Mouse (Mus musculus): ENCODE data around the gene Adamts3. TPM values are rescaled to one million over a fixed set of nuclear protein-coding genes. Genes with fewer than 3 reads are reported as not detected.

Adamts3 gene
- polyA plus RNA-seq, 1 experiment from 2014 or later = 0.72 TPM

GRCm38 (mm10) chr5:89674066-89674848 is 208.9 kb downstream of the Adamts3 start:
- Histone ChIP-seq H3K4me3 (ENCODE audit: low read depth, low read length) (no peak overlapping the region), H3K36me3 (ENCODE audit: control insufficient read depth, insufficient read depth) (no peaks in the 10 kb centered on the region), H3K27me3 (replicated peaks; ENCODE audit: control insufficient read depth, insufficient read depth, low read length) (no peaks in the 10 kb centered on the region), H3K9ac (ENCODE audit: low read depth, low read length) (no peak overlapping the region), H3K4me2 (replicated peaks; ENCODE audit: low read depth) (no peak overlapping the region), H3K4me1 (replicated peaks; ENCODE audit: control insufficient read depth, insufficient read depth, low read length) (no peaks in the 10 kb centered on the region), H3K9me3 (ENCODE audit: control insufficient read depth) (no peaks in the 10 kb centered on the region), H3K27ac (ENCODE audit: low read depth, low read length) (no peak overlapping the region)
- TF ChIP-seq CTCF (IDR thresholded peaks at IDR 0.05; ENCODE audit: low read depth) = peak; percentile 46
- WGBS = 76% methylated on average over 9 of the region's 9 CpGs
- ATAC-seq = no peak

- H3K4me3 ChIP-seq (ENCODE audit: low read depth, low read length) = no peak overlapping the region
- no peak for ATAC-seq
- H3K9me3 ChIP-seq (ENCODE audit: control insufficient read depth) = no peaks in the 10 kb centered on the region
- no peak overlapping the region for H3K9ac ChIP-seq (ENCODE audit: low read depth, low read length)
- no peaks in the 10 kb centered on the region for H3K36me3 ChIP-seq (ENCODE audit: control insufficient read depth, insufficient read depth)
- H3K27ac ChIP-seq (ENCODE audit: low read depth, low read length) = no peak overlapping the region
- H3K27me3 ChIP-seq (replicated peaks; ENCODE audit: control insufficient read depth, insufficient read depth, low read length) = no peaks in the 10 kb centered on the region
- 50% methylated on average over 4 of the region's 4 CpGs for WGBS
- no peak overlapping the region for H3K4me2 ChIP-seq (replicated peaks; ENCODE audit: low read depth)
- H3K4me1 ChIP-seq (replicated peaks; ENCODE audit: control insufficient read depth, insufficient read depth, low read length) = no peaks in the 10 kb centered on the region
- TF ChIP-seq CTCF (IDR thresholded peaks at IDR 0.05; ENCODE audit: low read depth) = no peak
Measured at GRCm38 (mm10) chr5:89672950-89673349, 210.2 kb downstream of the Adamts3 start.

- ATAC-seq = no peak
Measured at GRCm38 (mm10) chr5:89654327-89654726, 228.8 kb downstream of the Adamts3 start.

GRCm38 (mm10) chr5:89653862-89654261 is 229.3 kb downstream of the Adamts3 start:
- Histone ChIP-seq H3K9ac (ENCODE audit: low read depth, low read length) (no peak overlapping the region), H3K36me3 (ENCODE audit: control insufficient read depth, insufficient read depth) (no peaks in the 10 kb centered on the region), H3K4me2 (replicated peaks; ENCODE audit: low read depth) (no peak overlapping the region), H3K4me1 (replicated peaks; ENCODE audit: control insufficient read depth, insufficient read depth, low read length) (no peaks in the 10 kb centered on the region), H3K9me3 (ENCODE audit: control insufficient read depth) (no peaks in the 10 kb centered on the region), H3K27ac (ENCODE audit: low read depth, low read length) (no peak overlapping the region), H3K4me3 (ENCODE audit: low read depth, low read length) (no peak overlapping the region), H3K27me3 (replicated peaks; ENCODE audit: control insufficient read depth, insufficient read depth, low read length) (no peaks in the 10 kb centered on the region)
- WGBS = 30% methylated on average over 2 of the region's 2 CpGs
- TF ChIP-seq CTCF (IDR thresholded peaks at IDR 0.05; ENCODE audit: low read depth) = no peak
- peak; percentile 57 for ATAC-seq

More at GRCm38 (mm10) chr5:89654327-89654726, 228.8 kb downstream of the Adamts3 start:
- no peak overlapping the region for H3K27ac ChIP-seq (ENCODE audit: low read depth, low read length)
- no peaks in the 10 kb centered on the region for H3K27me3 ChIP-seq (replicated peaks; ENCODE audit: control insufficient read depth, insufficient read depth, low read length)
- H3K4me1 ChIP-seq (replicated peaks; ENCODE audit: control insufficient read depth, insufficient read depth, low read length) = no peaks in the 10 kb centered on the region
- no peaks in the 10 kb centered on the region for H3K36me3 ChIP-seq (ENCODE audit: control insufficient read depth, insufficient read depth)
- H3K9me3 ChIP-seq (ENCODE audit: control insufficient read depth) = no peaks in the 10 kb centered on the region
- WGBS = 54% methylated on average over 1 of the region's 1 CpGs
- no peak overlapping the region for H3K4me3 ChIP-seq (ENCODE audit: low read depth, low read length)
- no peak overlapping the region for H3K4me2 ChIP-seq (replicated peaks; ENCODE audit: low read depth)
- no peak for TF ChIP-seq CTCF (IDR thresholded peaks at IDR 0.05; ENCODE audit: low read depth)
- no peak overlapping the region for H3K9ac ChIP-seq (ENCODE audit: low read depth, low read length)

- no peak overlapping the region for H3K27ac ChIP-seq (ENCODE audit: low read depth, low read length)
- H3K36me3 ChIP-seq (ENCODE audit: control insufficient read depth, insufficient read depth) = no peaks in the 10 kb centered on the region
- H3K9me3 ChIP-seq (ENCODE audit: control insufficient read depth) = no peaks in the 10 kb centered on the region
- H3K9ac ChIP-seq (ENCODE audit: low read depth, low read length) = no peak overlapping the region
- ATAC-seq = no peak
- no peaks in the 10 kb centered on the region for H3K4me1 ChIP-seq (replicated peaks; ENCODE audit: control insufficient read depth, insufficient read depth, low read length)
- TF ChIP-seq CTCF (IDR thresholded peaks at IDR 0.05; ENCODE audit: low read depth) = no peak
- no peak overlapping the region for H3K4me3 ChIP-seq (ENCODE audit: low read depth, low read length)
- no peaks in the 10 kb centered on the region for H3K27me3 ChIP-seq (replicated peaks; ENCODE audit: control insufficient read depth, insufficient read depth, low read length)
- no peak overlapping the region for H3K4me2 ChIP-seq (replicated peaks; ENCODE audit: low read depth)
Measured at GRCm38 (mm10) chr5:89646940-89647339, 236.2 kb downstream of the Adamts3 start.

GRCm38 (mm10) chr5:89635434-89635833 is 247.7 kb downstream of the Adamts3 start:
- 95% methylated on average over 2 of the region's 2 CpGs for WGBS
- no peaks in the 10 kb centered on the region for H3K27me3 ChIP-seq (replicated peaks; ENCODE audit: control insufficient read depth, insufficient read depth, low read length)

More at GRCm38 (mm10) chr5:89635434-89635833, 247.7 kb downstream of the Adamts3 start:
- no peak overlapping the region for H3K27ac ChIP-seq (ENCODE audit: low read depth, low read length)
- no peak overlapping the region for H3K4me2 ChIP-seq (replicated peaks; ENCODE audit: low read depth)
- no peak for TF ChIP-seq CTCF (IDR thresholded peaks at IDR 0.05; ENCODE audit: low read depth)
- H3K9ac ChIP-seq (ENCODE audit: low read depth, low read length) = no peak overlapping the region
- no peaks in the 10 kb centered on the region for H3K36me3 ChIP-seq (ENCODE audit: control insufficient read depth, insufficient read depth)
- no peaks in the 10 kb centered on the region for H3K4me1 ChIP-seq (replicated peaks; ENCODE audit: control insufficient read depth, insufficient read depth, low read length)
- no peaks in the 10 kb centered on the region for H3K9me3 ChIP-seq (ENCODE audit: control insufficient read depth)
- no peak for ATAC-seq
- no peak overlapping the region for H3K4me3 ChIP-seq (ENCODE audit: low read depth, low read length)

Data from intestine, postnatal 0 days (tissue).